Mouse (Mus musculus): ENCODE data around the gene Pcnx. TPM values are rescaled to one million over a fixed set of nuclear protein-coding genes. Genes with fewer than 3 reads are reported as not detected.

Pcnx gene
- polyA plus RNA-seq, 1 experiment, result not detected

DNA sequence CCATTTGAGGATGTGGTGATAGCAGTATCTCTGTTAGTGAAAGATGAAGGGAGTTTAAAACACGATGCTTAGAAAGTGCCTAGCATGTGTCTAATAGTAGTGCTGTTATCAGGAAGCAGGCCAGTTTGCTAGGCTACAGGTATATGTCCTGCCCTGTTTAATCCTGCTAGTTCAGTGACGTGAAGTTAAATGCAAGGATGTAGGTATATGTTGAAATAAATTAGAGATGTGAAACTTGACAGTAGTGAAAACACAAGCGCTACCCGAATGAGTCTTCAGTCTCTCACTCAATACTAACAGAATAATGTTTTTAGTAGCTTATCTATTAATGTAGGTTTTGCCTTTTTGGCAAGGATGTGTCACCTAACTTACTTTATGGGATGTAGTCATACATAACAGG lies 62.0 kb downstream of the Pcnx start:
- H3K4me1 ChIP-seq (ENCODE audit: control insufficient read depth, insufficient read depth, low read length), result peaks cover 10% of the 10 kb centered on the region
- H3K27ac ChIP-seq (ENCODE audit: insufficient read depth, low read depth, low read length), result no peak overlapping the region
- H3K4me3 ChIP-seq (ENCODE audit: insufficient read depth, low read depth, low read length), result no peak overlapping the region
- TF ChIP-seq POLR2A (IDR thresholded peaks at IDR 0.05; ENCODE audit: insufficient read depth, low read depth, low read length), result no peak
- no peak for TF ChIP-seq CTCF (IDR thresholded peaks at IDR 0.05; ENCODE audit: insufficient read depth, low read depth, low read length)
- 88% methylated on average over 4 of the region's 4 CpGs for WGBS

DNA sequence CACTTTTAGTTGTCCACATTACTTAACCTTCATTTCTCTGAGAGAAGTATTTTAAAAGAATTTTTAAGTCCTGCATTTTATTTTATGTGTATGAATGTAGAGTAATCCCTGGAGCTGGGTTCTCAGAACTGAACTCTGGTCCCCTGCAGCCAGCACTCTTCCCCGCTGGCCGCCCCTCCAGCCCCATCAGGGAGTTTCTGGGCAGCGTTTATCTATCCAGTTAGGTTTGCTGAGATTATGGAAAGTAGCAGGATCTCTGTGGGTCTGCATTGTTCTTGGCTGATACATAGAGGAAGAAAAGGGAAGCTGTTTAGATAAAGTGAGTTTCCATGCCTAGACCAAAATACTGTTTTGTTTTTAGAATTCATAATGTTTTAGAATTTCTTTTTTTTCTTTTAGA lies 63.0 kb downstream of the Pcnx start:
- TF ChIP-seq POLR2A (IDR thresholded peaks at IDR 0.05; ENCODE audit: insufficient read depth, low read depth, low read length) (no peak), CTCF (IDR thresholded peaks at IDR 0.05; ENCODE audit: insufficient read depth, low read depth, low read length) (no peak)
- 67% methylated on average over 3 of the region's 3 CpGs for WGBS
- Histone ChIP-seq H3K4me3 (ENCODE audit: insufficient read depth, low read depth, low read length) (no peak overlapping the region), H3K27ac (ENCODE audit: insufficient read depth, low read depth, low read length) (no peak overlapping the region), H3K4me1 (ENCODE audit: control insufficient read depth, insufficient read depth, low read length) (peaks cover 13% of the 10 kb centered on the region)

DNA sequence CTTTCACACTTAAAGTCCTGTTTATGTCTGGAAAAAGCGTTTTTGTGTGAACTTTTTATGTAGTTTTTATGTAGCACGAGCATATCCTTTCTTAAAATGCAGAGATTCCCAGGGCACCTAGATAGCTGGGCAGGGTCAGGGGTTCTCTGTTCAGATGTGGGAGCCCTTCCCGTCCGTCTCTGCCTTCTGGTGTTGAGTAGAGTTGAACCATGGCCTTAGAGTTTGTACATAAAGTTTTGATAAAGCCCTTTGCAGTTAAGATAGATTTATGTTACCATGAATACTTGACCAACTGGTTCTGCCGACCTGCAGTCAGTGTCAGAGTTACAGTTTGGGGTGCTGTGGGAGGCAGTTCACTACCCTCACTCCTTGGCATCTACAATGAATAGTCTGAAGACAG lies 67.3 kb downstream of the Pcnx start:
- no peak for TF ChIP-seq CTCF (IDR thresholded peaks at IDR 0.05; ENCODE audit: insufficient read depth, low read depth, low read length)
- Histone ChIP-seq H3K27ac (ENCODE audit: insufficient read depth, low read depth, low read length) (no peak overlapping the region), H3K4me1 (ENCODE audit: control insufficient read depth, insufficient read depth, low read length) (peaks cover 15% of the 10 kb centered on the region), H3K4me3 (ENCODE audit: insufficient read depth, low read depth, low read length) (no peak overlapping the region)
- WGBS, result 90% methylated on average over 5 of the region's 5 CpGs

DNA sequence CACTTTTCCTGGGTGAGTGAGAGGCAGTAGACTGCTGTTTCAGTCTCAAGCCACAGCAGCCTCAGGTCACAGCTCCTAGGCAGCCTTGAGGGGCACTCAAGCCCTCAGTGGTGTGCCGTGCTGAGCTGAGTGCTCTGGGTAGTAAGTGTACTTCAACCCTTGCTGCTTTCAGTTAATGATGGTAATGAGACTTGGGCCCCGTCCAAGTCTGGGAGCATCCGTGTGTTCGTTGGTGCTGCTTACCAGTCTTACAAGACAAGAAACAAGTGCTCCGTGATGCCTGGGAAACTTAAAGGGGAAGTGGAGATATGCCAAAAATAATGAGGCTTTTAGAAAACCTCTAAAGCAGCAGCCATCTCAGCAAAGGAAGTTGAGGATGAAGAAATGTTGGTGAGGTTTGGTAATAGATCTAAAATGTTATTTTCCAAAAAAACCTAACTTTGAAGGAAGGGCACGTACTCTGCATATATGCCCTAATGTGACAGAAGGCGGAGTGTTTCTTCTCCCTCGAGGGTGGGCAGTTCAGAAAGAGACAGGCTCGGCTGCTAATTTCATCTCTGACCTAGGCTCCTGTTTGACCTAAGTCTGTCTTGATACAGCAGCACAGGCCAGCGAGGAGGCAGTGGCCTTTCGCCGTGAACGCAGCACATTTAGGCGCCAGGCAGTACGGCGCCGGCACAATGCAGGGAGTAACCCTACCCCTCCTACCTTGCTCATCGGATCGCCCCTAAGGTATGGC lies 68.0 kb downstream of the Pcnx start:
- 68% methylated on average over 19 of the region's 19 CpGs for WGBS
- peaks cover 15% of the 10 kb centered on the region for H3K4me1 ChIP-seq (ENCODE audit: control insufficient read depth, insufficient read depth, low read length)
- TF ChIP-seq POLR2A (IDR thresholded peaks at IDR 0.05; ENCODE audit: insufficient read depth, low read depth, low read length), result no peak
- no peak for TF ChIP-seq CTCF (IDR thresholded peaks at IDR 0.05; ENCODE audit: insufficient read depth, low read depth, low read length)
- H3K4me3 ChIP-seq (ENCODE audit: insufficient read depth, low read depth, low read length), result no peak overlapping the region
- H3K27ac ChIP-seq (ENCODE audit: insufficient read depth, low read depth, low read length), result no peak overlapping the region

DNA sequence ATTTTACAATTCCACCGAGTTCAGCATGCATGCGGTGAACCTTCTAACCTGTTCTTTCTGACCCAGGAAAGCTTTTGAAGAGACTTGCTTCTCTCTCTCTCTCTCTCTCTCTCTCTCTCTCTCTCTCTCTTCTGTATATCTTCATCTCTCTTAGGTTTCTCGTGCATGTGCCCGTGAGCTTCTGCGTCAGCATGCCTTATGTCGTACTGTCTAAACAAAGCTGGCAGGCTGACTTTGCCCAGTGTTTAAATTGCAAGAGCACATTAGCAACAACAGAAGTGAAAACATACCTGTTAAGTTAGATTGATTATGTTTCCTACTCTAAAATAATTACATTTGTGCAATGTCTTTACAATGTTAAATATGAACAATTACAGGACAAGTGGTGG lies 68.6 kb downstream of the Pcnx start:
- H3K4me3 ChIP-seq (ENCODE audit: insufficient read depth, low read depth, low read length), result no peak overlapping the region
- TF ChIP-seq POLR2A (IDR thresholded peaks at IDR 0.05; ENCODE audit: insufficient read depth, low read depth, low read length), result no peak
- no peak for TF ChIP-seq CTCF (IDR thresholded peaks at IDR 0.05; ENCODE audit: insufficient read depth, low read depth, low read length)

DNA sequence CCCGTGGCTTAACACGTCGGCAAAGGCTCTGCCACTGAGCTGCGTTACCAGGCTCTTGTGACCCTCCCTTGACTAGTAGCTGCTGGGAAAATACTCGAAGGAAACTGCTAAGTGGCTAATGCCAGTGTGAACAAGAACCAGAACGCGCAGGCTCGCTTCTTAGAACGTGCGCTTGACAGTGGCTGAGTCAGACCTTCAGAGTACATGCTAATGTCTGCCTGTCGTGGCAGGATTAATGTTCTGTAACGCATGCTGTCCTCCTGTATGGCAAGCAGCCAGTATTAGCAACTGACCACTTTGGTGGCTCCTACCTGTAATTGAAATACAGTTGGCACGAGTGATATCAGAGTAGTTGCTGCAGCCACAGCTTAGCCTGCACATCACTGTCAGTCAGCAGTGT lies 72.2 kb downstream of the Pcnx start:
- Histone ChIP-seq H3K4me3 (ENCODE audit: insufficient read depth, low read depth, low read length) (no peak overlapping the region), H3K27ac (ENCODE audit: insufficient read depth, low read depth, low read length) (no peak overlapping the region), H3K4me1 (ENCODE audit: control insufficient read depth, insufficient read depth, low read length) (peaks cover 13% of the 10 kb centered on the region)
- WGBS, result 47% methylated on average over 13 of the region's 13 CpGs
- TF ChIP-seq POLR2A (IDR thresholded peaks at IDR 0.05; ENCODE audit: insufficient read depth, low read depth, low read length) (no peak), CTCF (IDR thresholded peaks at IDR 0.05; ENCODE audit: insufficient read depth, low read depth, low read length) (no peak)

More for the DNA sequence above, 68.6 kb downstream of the Pcnx start:
- no peak overlapping the region for H3K27ac ChIP-seq (ENCODE audit: insufficient read depth, low read depth, low read length)
- peaks cover 15% of the 10 kb centered on the region for H3K4me1 ChIP-seq (ENCODE audit: control insufficient read depth, insufficient read depth, low read length)
- WGBS, result 80% methylated on average over 6 of the region's 6 CpGs

DNA sequence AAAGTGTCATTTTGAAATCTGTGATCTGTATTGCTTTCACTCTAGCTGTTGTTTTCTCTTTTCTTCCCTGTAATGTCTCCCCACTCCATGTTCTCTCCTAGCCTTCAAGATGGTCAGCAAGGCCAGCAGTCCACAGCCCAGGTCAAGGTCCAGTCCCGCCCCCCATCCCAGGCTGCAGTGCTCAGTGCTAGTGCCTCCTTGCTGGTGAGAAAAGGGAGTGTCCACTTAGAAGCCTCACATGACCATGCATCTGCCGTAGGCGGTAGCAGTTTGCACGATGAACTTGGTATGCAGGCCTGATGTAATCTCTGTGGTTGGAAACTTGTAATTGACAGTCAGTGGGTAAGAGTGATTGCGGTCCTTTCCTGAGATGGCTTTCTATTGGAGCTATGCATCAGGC lies 73.6 kb downstream of the Pcnx start:
- WGBS, result 92% methylated on average over 5 of the region's 5 CpGs
- Histone ChIP-seq H3K27ac (ENCODE audit: insufficient read depth, low read depth, low read length) (no peak overlapping the region), H3K4me1 (ENCODE audit: control insufficient read depth, insufficient read depth, low read length) (peaks cover 7% of the 10 kb centered on the region), H3K4me3 (ENCODE audit: insufficient read depth, low read depth, low read length) (no peak overlapping the region)
- TF ChIP-seq CTCF (IDR thresholded peaks at IDR 0.05; ENCODE audit: insufficient read depth, low read depth, low read length) (no peak), POLR2A (IDR thresholded peaks at IDR 0.05; ENCODE audit: insufficient read depth, low read depth, low read length) (no peak)

DNA sequence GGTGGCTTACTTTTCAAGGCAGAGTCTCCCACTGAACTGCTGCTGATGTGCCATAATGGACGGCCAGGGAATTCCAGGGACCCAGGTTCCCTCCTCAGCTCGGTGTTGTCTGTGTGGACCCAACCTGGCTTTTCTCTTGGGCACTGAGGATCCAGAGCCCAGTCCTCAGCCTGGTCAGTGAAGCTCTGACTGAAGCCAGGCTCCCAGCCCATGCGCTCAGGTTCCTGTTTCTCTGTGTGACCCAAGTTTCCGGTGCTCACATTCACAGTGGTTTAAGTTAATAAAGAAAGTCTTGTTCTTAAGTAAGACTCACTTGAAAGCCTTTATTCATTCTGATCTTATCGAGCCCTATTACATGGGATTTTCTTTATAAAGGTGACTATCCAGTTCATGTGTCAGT lies 74.7 kb downstream of the Pcnx start:
- no peak for TF ChIP-seq POLR2A (IDR thresholded peaks at IDR 0.05; ENCODE audit: insufficient read depth, low read depth, low read length)
- no peak overlapping the region for H3K4me3 ChIP-seq (ENCODE audit: insufficient read depth, low read depth, low read length)
- peaks cover 7% of the 10 kb centered on the region for H3K4me1 ChIP-seq (ENCODE audit: control insufficient read depth, insufficient read depth, low read length)
- WGBS, result 85% methylated on average over 5 of the region's 5 CpGs
- H3K27ac ChIP-seq (ENCODE audit: insufficient read depth, low read depth, low read length), result no peak overlapping the region

DNA sequence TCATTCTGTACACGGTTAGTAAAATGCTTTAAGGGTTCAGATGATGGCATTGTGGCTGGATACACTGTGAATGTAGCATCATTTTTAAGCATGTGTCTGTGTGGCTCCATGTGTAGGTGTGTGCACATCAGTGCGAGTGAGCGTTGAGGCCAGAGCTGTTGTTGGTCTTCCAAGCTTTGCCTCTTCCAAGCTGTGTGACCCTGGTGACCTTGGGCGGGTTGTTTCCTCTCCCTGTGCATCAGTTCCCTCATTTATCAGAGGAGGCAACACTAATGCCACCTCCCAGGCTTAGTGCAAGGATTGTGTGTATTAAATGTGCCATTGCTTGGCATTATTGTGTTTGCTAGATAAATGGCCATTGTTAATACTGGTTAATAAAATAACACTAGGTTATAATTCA lies 76.2 kb downstream of the Pcnx start:
- Histone ChIP-seq H3K4me3 (ENCODE audit: insufficient read depth, low read depth, low read length) (no peak overlapping the region), H3K27ac (ENCODE audit: insufficient read depth, low read depth, low read length) (no peak overlapping the region), H3K4me1 (ENCODE audit: control insufficient read depth, insufficient read depth, low read length) (peaks cover 7% of the 10 kb centered on the region)
- 74% methylated on average over 4 of the region's 4 CpGs for WGBS
- TF ChIP-seq POLR2A (IDR thresholded peaks at IDR 0.05; ENCODE audit: insufficient read depth, low read depth, low read length) (no peak), CTCF (IDR thresholded peaks at IDR 0.05; ENCODE audit: insufficient read depth, low read depth, low read length) (no peak)

DNA sequence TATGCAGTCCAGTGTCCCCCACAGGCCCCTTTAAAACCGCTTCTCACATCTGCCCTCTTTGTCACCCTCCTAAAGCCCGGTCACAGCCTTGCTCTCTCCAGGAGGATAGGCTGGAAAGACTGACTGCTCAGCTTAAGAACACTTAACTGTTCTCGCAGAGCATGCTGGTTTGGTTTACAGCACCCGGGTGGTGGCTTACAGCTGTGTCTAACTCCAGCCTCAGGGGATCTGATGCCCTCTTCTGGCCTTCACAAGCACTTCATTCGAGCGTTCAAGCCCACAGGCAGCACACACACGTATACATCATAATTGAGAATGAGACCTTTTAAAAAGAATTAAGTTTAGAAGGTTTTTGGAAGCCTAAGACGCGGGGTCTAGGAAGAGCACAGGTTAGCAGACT lies 81.4 kb downstream of the Pcnx start:
- no peak overlapping the region for H3K4me3 ChIP-seq (ENCODE audit: insufficient read depth, low read depth, low read length)
- TF ChIP-seq CTCF (IDR thresholded peaks at IDR 0.05; ENCODE audit: insufficient read depth, low read depth, low read length), result no peak
- 0 out of 2 replicates have a peak, but pooled peaks cover under 1% of the 10 kb centered on the region for H3K4me1 ChIP-seq (ENCODE audit: control insufficient read depth, insufficient read depth, low read length)
- WGBS, result 89% methylated on average over 9 of the region's 9 CpGs
- H3K27ac ChIP-seq (ENCODE audit: insufficient read depth, low read depth, low read length), result no peak overlapping the region
